Mouse (Mus musculus) WW6 (cell line): ENCODE data around the gene Cd79b.
"Not testable (repeated sequence)": the region's sequence is repeated elsewhere in the genome, so short reads cannot be mapped to it uniquely, and the experiment has no call there.

Experiments used
- DNase-seq: peaks from one replicate; pipeline ENCODE4 v3.0.0-alpha.2; 2013; ENCODE audit warnings: low read depth, low spot score

Gene Cd79b

DNA sequence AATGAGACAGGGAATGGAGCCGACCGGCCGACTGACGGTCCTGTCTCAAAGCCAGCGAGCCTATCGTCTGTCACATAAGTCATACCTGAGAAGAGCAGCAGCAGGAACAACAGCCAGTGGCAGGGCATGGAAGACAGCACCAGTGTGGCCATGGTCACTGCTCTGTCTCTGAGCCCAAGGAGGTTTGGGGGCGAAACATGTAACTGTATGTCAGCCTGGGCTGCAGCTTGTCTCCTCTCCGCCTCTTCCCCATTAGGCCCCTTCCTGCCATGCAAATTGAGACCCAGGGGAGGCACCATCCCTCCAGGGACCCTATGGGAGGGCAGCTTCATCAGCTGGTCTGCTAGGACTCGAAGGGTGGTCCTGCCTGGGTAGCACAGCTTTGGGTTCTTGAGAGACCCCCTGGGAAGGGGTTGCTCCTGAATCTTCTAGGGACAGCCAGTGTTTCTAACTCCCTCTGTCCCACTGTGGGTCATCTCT, at the start of gene Cd79b:
Cd79b (minus strand) TSS at position 430 of the 480 bp plus-strand sequence.
- no peak for DNase-seq

DNA sequence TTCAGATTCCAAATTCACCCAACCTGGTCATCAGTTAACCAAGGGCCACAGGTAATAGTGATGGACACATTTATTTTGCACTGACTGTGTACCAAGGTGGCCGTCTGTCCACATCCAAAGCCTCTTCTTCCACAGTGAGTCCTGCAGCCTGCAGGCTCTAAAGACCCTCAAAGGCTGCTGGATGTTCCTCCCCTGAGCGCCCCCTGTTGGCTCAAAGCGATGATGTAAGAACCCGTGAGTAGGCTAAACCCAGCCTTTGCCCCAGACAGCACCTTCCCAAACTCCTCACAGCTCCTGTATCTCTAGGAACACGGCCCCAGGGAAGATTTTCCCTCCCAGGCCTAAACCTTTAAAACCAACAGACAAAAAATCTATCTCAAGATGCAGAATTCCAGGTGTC, 44.8 kb upstream of the Cd79b start:
- DNase-seq: peak; percentile 47

DNA sequence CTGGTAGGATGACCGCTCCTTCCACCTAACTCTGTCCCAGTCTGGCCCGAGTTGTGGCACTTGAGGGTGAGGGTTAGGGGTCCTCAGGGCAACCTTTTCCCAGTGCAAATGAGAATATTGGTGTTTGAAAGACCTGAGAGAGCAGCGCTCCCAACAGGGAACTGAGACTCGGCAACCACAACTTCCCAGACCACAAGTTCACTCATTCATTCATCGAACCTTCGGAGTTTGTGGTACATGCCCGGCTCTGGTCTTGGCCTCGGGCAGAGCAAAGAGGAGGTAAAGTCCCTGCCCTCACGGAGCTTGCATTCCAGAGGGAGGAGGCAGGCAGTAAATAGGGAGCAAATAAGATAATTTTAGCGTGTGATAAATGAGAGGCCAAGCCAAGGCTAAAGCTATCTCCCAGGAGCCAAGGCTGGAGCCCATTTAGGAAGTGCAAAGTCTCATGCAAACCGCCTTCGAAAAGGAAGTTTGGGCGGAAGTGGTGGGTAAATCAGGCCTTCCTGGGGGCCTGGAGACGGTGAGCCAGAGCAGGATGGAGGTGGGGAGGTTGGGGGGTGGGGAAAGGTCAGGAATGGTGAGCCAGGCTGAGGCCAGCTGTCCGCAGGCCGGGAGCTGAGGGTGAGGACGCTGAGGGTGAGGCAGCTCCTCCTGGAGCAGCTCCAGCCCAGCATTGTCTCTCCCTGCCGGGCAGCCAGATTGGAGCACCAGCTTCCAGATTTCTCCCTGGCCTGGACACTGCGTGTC, 41.0 kb upstream of the Cd79b start:
- DNase-seq: no peak

DNA sequence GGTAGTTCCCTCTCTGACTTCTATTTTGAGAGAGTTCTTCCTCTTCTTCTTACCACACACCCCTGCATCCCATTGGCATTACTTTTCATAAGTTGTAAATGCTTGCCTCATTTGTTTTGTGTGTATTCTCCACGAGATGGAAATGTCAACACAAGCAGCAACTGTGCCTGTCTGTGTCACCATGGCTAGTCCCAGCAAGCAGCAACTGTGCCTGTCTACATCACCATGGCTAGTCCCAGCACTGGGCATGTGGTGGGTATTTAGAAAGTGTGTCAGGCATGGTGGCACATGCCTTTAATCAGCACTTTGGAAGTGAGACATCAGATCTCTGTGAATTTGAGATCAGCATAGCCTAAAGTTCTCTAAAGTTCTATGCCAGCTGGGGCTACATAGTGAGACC, 39.6 kb upstream of the Cd79b start:
- DNase-seq: no peak

DNA sequence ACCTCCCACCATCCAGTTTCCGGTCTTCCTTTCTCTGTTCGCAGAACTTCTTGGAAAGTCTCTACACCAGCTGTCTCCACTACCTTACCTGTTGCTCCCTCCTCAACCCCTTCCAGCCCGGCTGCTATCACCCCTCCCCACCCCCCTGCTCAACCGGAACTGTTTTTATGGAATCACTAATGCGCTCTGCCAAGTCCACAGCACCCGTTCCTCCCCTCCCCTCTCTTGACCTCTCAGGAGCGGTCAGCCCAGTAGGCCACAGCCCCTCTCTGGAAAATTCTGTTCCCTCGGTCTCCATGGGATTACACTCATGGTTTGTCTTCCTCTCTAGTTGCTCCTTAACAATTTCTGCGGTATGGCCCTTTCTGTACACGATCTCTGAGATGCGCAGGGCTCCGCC, 38.6 kb upstream of the Cd79b start, which contains the start of gene Scn4a:
Scn4a (minus strand) TSS at position 101 of the 400 bp plus-strand sequence.
- DNase-seq: no peak

DNA sequence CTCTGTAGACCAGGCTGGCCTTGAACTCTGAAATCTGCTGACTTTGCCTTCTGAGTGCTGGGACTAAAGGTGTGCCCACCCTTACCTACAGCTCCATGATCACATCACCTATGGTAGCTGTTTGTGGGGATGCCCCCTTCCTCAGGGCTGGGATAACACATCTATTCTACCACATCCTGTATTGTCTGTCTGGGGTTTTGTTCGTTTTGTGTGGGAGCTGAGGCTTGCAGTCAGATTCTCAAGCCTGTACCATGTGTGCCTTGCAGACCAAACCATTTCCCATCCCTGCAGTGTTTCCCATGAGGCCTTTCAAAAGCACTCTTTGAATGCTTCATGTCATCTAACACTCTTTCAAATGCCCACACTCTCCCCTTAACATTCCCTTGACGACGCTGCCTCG, 37.4 kb upstream of the Cd79b start:
- no peak for DNase-seq

DNA sequence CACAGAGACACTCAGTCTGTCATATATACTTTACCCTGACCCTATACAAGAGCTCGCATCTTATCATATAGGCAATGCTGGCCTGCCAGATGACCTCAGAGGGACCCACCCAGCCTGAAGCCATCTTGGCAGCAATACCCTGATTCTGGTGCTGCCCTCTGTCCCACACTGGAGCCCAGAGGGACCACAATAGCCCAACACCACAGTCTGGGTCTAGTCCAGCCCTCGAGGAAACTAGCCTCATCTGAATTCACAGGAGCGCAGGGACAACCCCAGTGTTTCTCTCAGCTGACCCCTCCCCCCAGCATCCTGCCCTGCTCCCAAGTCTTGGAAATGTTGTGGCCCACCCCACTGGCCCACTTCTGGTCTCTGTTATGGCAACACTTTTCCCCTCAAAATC, 36.7 kb upstream of the Cd79b start:
- DNase-seq: no peak

DNA sequence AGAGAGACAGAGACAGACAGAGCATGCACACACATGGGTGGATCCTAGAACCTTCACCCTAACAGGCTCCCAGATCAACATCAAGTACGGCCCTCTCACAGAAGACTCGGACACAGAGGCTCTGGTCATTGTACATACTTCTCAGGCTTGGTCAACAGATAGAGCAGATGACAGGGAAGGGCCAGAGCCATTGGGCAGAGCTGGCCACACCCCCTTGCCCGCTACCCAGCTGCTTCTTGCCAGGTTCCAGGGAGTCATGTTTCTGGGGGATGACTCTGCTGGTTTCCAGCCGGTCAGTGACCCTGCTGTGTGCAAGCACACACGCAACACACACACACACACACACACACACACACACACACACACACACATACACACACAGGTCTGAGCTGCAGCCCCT, 36.3 kb upstream of the Cd79b start:
- DNase-seq: no peak

DNA sequence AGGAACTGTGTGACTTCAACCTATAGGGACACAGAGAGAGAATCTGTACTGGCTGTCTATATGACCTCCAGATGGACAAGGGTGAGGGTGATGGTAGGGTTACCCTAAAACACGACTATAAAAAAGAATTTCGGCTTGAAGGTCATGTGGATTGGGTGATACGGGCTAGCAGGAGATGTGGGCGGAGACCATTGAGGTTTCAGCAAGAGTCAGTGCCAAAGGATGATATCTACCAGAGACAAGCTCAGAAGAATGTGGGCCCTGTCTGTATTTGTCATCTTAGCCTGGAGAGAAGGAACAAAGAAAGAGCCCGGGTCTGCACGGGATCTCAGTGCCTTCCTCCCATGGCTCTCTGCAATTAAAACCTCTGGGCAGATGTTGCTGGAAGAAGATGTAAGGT, 35.2 kb upstream of the Cd79b start:
- no peak for DNase-seq

DNA sequence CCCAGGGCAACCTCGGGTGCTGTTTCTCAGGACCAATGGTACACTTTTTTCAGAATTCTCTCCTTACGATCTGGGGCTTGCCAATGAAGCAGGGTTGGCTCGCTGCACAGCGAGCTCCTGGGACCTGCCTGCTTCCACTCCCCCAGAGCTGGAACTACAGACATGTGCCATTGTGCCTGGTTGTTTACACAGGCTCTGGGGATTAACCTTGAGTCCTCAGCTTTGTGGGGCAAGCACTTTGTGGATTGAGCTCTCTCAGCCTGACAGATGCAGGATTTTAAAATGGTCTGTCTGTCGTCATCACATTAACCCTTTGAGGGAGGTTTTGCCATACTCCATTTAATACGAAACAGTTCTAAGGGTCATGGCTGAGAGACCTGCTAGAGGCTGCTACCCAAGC, 30.3 kb upstream of the Cd79b start:
- no peak for DNase-seq

DNA sequence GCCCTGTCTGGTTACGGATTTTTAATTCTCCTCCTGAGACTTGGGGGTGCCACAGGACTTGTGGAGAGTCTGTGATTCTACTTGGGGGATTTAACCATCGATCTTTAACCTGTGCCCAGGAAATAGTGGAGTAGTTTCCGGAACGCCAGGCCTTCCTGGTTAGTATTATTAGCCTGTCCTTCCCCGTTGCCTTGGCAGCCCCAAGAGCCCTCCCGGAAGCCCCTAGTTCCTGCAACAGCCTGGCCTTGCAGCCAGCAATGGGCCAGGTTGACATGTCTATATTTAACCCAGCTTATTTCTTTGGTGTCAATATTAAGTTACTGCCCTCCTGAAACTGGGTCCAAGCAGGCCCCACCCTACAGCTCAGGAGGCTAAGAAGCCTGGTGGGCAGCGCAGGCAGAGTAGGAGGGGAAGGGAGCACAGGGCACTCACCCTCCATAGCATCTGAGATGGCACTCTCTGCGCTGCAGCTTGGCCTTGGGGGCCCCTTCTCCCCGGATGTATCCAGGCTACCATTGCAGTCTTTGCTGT, 26.5 kb upstream of the Cd79b start:
- no peak for DNase-seq

DNA sequence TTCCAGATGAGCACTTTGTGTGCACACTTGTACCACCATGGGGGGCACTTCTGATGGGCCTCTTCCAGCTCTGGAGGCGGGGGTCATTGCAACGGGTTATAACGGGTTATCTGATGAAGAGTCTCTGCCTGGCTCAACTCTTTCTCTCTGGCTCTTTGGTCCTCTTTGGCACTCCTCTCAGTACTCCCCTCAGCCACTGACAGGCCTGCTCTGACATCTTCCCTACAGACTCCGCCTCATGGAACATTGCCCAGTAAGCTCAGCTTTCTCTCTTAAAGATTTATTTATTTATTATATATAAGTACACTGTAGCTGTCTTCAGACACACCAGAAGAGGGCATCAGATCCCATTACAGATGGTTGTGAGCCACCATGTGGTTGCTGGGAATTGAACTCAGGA, 24.8 kb upstream of the Cd79b start:
- not testable (repeated sequence) for DNase-seq

DNA sequence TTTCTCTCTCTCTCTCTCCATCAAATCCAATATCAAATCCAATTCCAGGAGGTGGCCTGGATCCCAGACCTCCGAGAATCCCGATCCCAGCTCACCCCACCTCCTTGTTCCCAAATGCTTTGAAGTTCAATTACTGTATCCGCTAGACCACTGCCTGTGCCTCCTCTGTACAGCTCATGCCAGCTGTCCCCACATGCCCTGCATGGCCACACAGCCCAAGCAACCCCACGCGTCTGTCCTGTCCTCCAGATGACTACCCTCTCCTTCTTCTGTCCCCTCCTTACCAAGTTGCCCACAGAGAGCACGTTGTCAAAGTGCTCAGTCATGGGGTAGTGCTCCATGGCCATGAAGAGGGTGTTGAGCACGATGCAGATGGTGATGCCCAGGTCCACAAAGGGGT, 24.3 kb upstream of the Cd79b start:
- DNase-seq: no peak

DNA sequence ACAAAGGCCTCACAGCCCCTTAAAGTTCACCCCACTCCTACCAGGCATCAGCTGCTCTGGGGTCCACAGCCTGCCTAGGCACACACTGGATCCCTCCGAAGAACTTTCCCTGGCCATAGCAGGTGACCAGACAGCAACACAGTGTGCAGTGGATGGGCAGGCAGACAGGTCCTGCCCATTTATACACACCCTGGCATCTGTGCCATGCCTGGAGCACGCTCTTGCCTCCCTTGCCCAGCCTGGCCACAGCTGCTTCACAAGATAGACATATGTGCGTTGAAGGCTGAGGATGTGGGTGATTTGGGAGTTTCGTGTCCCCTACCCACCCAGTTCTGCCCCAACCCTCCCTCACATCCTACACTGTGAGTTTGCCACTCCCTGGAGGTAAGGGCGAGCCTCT, 23.5 kb upstream of the Cd79b start:
- no peak for DNase-seq

DNA sequence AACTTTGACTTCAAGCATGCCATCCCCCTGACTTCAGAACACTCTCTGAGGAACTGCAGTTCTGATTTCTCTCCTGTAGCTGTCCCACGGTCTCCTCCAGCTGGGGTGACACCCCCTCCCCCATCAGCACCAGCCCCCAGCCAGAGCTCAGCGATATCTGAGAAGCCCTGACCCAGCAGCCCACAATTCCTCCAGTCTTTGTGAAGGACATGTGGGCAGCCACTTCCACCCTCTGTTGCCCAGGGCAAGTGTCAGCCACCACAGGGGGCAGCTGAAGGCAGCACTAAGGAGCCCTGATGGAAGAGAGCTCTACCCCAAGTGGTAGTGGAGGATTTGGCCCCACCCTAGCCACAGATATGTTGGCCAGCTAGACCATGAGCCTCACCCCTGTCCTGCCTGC, 19.5 kb upstream of the Cd79b start:
- no peak for DNase-seq

DNA sequence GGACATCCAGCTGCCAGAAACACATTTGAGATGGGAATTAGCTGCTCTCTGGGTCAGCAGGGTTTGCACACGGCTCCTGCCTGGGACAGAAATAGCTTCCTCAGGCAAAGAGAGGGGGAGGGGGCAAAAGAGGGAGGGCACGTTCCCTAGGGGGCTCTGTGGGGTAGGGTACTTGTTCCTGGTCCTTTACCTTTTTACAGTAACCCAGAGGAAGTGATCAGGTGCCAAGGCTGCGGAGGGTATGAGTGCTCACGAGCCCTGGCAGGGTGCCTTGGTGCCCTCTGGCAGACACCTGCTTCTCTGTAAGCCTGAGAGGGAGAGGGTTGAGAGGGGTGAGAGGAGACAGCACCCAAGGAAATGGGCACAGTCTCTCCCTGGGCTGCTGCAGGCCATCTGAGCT, 17.9 kb upstream of the Cd79b start:
- no peak for DNase-seq

DNA sequence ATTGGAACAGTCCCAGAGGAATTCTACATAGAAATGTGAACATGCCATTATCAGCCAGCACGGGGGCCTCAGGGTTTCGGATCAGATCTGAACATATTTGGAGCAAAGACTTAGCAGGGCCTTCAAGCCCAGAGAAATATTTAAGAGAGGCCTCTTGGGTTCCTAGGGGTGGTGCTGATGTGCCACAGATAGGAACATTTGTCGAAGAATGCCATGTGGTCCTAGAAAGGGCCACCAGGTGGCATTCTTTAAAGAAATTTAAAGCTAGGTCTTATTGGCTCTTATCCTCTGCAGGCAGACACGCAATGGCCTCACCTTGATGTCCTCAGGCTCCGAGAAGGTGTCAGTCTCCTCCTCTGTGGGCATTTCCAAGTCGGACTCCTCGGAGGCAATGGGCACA, 15.1 kb upstream of the Cd79b start:
- peak; percentile 45 for DNase-seq

DNA sequence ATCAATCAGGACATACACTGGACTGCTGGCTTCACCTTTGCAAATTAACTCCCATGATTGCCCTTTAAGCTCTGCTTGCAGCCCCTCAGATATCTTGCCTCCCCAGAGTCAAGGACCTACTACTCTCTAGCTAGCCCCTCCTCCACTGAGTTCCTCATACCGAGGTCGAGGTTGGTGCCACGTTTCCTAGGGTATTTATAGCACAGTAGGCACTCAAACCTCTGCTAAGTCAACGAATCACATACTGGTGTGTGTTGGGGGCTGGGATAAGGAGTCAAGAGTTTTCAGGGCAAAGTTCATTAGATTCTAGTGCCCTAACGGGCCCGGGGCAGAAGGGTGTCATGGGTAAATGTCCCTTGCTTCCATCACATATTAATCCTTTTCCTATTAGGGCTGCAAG, 14.6 kb upstream of the Cd79b start:
- no peak for DNase-seq

DNA sequence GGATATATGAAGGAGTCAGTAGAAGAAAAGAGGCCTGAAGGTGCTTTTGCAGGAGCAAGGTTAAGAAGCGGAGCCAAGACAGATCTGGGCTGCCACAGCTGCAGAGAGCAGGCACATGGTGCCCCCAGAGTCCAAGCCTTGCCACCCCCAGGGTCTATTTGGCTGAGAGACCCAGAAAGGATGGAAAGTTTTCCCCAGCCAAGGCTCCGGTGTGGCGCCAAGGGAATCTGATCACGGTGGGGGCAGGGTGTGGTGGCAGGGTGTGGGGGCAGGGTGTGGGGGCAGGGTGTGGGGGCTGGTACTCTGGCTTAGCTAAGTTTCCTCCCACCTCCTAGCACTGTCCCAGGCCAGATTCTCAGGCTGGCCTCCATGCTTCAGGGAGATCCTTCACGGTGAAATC, 14.0 kb upstream of the Cd79b start:
- no peak for DNase-seq

DNA sequence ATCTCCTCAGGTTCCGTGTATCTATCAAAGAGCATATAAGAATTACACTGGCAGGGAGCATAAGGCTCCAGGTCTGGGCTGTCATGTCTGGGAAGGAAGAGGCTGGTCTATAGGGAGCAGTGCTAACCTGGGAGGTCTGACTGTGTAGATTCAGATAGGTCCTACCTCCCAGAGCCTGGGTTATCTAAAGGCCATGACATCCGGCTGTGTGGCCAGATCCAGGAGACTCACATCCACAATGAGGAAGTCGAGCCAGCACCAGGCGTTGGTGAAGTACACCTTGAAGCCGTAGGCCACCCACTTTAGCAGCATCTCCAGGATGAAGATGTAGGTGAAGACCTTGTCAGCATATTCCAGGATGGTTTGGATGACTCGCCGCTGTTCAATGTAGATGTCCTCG, 11.9 kb upstream of the Cd79b start:
- no peak for DNase-seq

DNA sequence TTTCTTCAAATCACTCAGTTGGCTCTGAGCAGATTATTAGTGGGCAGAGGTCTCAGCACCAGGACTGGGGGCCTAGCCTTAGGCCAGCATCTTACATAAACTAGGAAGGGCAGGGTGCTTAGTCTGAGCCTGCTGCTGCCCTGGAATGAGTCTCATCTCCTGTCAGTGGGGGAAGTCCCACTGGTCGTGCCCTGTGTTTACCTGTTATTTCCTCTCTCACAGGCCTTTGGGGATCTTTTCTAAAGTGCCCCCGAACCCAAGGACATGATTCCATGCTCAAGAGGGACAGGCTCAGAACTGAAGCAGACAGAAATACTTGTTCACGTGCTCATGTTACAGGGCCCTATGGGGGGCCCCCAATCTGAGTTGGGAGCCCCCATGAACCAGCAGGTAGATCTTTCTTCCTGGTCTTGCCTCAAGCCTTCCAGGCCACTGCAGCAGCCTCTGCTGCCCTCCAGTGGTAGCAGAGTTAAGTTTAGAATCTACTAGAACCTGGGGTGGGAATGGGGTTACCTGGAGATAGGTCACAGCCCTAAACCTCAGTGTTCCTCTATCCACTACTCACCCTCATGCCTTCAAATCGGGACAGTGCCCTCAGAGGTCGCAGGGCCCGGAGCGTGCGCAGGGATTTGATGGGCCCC, 11.1 kb upstream of the Cd79b start:
- DNase-seq: peak; percentile 47

DNA sequence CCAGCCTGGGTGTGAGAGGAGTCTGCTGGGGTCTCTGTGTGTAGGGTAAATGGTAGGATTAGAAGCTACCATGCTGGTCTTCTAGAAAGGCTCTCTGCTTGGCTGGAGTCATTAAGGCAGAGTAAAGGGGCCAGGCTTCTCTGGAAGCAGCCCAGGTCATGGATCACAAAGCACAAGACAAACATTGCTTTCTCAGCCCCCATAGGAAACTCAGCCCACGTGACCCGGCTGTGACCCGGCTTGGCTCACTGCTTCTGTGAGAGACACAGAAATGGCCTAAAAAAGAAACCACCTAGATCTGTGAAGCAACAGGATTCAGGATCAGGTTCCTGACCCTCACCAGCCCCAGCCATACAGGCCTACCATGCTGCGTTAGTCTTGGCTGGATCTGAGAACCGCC, 10.3 kb upstream of the Cd79b start:
- no peak for DNase-seq
